10 mouse cellular contexts compared by ENCODE assay signal in the genomic region with DNA sequence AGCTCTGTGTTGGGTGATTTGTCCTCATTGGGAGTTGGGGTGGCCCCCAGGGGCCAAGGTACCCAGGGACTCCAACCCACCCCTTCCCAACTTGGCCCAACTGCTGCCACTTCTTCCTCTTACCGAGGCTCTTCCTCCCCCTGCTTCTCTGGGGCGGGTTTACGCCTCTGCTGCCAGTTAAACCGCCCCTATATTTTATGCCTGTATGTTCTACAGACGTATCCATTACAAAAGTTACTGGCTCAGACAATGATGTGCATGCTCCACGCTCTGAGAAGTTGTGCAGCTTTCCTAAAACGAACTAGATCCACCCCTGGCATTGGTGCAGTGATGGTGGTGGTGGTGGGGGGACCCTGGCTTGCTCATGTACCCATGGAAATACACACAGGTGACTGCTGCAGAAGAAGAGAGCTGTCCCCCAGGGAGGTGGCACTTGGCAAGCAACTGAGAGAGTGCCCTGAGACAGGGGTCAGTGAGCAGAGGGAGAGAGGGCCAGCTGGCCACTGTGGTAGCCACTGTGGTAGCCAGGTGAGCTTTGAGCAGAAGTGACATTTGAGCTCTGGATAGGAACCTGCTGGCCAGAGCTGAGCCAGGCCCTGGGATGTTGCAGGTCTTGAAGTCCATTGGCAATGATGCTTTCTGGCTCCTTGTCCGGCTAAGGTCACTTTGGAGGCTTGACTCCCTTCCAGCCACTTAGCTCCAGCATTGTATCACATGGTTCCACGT. TPM values are rescaled to one million over a fixed set of nuclear protein-coding genes. Genes with fewer than 3 reads are reported as not detected.
DNase-seq lines count a peak whose midpoint lies in the region; ATAC-seq lines count a peak whose summit lies in the region.
"Had no signal": no experiment of that assay in that cellular context is flagged by ENCODE, and none has a peak within 500 bp of the region (broad histone marks: within the 10 kb centered on the region; RNA-seq: fewer than 3 reads in every experiment).

No protein-coding gene starts in this region.

- peak; percentile 17; the same call in 1 of the 2 replicates for ATAC-seq in megakaryocyte progenitor cell, adult 5-6 weeks (replicated peaks; ENCODE audit: poor library complexity)

- DNase-seq in cerebellum, adult 9-10 months, result peak; percentile 72
- DNase-seq in cerebellum, adult 11 months, result no peak
- DNase-seq in kidney, adult 11 months, result peak; percentile 89
- no peak for DNase-seq in kidney, postnatal 14 days
- DNase-seq in gastrocnemius, postnatal 25 days, result peak; percentile 74
- no peak for DNase-seq in spleen, postnatal 14 days (ENCODE audit: low spot score in 2 of 2)
- DNase-seq in layer of hippocampus, postnatal 25 days (ENCODE audit: extremely low spot score in 1 of 2, low spot score in 1 of 2), result no peak
- DNase-seq: spleen, adult 18-20 months; thymus, postnatal 36 days had no signal

RNA-seq across cellular contexts. Expression of a gene that starts 18.2 kb away (rescaled TPM):
- total RNA-seq in gastrocnemius, postnatal 25 days (2021), result 10 to 100 TPM; 40.0 to 47.5 TPM
- 1.7 and 1.9 TPM in 2 replicates for total RNA-seq in megakaryocyte progenitor cell, adult 5-6 weeks (2015)
- 1.6 and 2.7 TPM in 2 replicates for total RNA-seq in megakaryocyte progenitor cell, adult 5-6 weeks (2017)
- 100 to 1,000 TPM; 190 to 192 TPM for total RNA-seq in layer of hippocampus, postnatal 25 days (2021)

Comparison
In these comparisons a context has a peak if more than half of its experiments do, and no peak if none do; other contexts are left out.
1. DNase-seq: peak in cerebellum, adult 9-10 months (single experiment), kidney, adult 11 months (single experiment) and gastrocnemius, postnatal 25 days (single experiment); none in cerebellum, adult 11 months (single experiment), kidney, postnatal 14 days (single experiment), spleen, postnatal 14 days (0 of 2) and layer of hippocampus, postnatal 25 days (0 of 2).
2. RNA of a gene that starts 18.2 kb away (total RNA-seq): 190 to 192 TPM in layer of hippocampus, postnatal 25 days and 40.0 to 47.5 TPM in gastrocnemius, postnatal 25 days; 1.6 to 2.7 TPM in megakaryocyte progenitor cell, adult 5-6 weeks; every median in the first group is over 10 times any median in the second.